Mouse (Mus musculus): ENCODE measurements around the gene Nav3.

Gene Nav3

GRCm38 (mm10) chr10:109803441-109803840 lies 652.6 kb downstream of the Nav3 start:
- DNase-seq (ENCODE audit: low spot score): no peak

GRCm38 (mm10) chr10:109802236-109802635 lies 653.8 kb downstream of the Nav3 start:
- no peak for DNase-seq (ENCODE audit: low spot score)

DNA sequence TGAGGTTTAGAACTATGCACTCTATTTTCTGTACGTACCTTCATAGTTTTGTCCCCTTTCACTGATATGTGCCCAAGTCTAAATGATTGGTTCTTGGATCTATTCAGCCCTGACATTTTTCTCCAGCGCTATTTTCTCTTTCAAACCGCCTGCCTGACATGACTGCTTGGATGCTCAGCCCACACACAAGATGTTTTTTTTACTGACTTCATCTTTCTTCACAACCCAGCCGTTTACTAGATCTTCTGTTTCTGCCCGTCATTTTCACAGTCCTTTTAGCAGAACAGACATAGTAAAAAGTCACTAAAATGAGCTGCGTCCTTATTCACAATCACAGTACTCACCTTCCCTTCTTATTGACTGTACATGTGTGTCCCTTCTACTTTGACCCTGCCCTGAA lies 656.8 kb downstream of the Nav3 start:
- DNase-seq (ENCODE audit: low spot score): no peak

GRCm38 (mm10) chr10:109796981-109797380 lies 659.0 kb downstream of the Nav3 start:
- no peak for DNase-seq (ENCODE audit: low spot score)

- DNase-seq (ENCODE audit: low spot score): no peak
These were observed 662.5 kb downstream of the Nav3 start for GRCm38 (mm10) chr10:109793491-109793890.

- DNase-seq (ENCODE audit: low spot score): no peak
These were observed 667.3 kb downstream of the Nav3 start for GRCm38 (mm10) chr10:109788728-109789127.

GRCm38 (mm10) chr10:109779109-109779508 lies 676.9 kb downstream of the Nav3 start:
- no peak for DNase-seq (ENCODE audit: low spot score)

DNA sequence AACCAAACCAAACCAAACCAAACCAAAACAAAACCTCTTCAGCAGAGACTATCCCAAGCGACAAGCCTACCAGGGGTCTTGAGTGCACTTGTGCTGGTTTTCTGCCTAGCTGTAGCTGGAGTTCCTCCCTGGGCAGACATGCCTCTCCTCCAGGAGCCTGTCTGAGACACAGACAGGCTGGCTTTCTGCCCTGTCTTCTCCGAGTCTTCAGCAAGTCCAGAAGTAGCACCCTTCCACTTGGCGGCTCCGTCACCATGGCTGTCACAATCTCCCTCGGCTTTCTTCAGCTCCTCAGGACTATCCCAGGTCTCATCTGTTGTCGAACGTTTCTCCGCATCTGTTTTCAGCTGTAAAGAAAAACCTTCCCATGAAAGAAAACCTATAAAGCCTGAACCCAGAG lies 686.9 kb downstream of the Nav3 start:
- no peak for DNase-seq (ENCODE audit: low spot score)

DNA sequence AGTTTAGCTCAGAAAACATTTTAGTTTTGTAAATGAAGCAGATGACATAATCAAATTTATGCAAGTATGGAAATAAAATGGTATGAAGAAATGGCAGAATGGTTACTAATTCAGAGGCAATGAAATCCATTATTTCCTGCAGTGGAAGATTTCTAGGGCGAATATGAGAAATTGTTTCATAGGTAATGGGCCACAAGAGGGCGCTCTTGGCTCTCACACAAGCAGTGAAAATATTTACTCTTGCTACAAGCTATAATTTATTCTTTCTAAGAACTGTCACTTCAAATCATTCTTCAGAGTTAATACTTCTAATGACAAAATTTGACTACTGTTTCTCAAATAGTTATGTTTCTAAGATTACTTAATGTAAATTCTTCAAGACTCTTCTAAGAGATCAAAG lies 690.4 kb downstream of the Nav3 start:
- DNase-seq (ENCODE audit: low spot score): peak; percentile 2

DNA sequence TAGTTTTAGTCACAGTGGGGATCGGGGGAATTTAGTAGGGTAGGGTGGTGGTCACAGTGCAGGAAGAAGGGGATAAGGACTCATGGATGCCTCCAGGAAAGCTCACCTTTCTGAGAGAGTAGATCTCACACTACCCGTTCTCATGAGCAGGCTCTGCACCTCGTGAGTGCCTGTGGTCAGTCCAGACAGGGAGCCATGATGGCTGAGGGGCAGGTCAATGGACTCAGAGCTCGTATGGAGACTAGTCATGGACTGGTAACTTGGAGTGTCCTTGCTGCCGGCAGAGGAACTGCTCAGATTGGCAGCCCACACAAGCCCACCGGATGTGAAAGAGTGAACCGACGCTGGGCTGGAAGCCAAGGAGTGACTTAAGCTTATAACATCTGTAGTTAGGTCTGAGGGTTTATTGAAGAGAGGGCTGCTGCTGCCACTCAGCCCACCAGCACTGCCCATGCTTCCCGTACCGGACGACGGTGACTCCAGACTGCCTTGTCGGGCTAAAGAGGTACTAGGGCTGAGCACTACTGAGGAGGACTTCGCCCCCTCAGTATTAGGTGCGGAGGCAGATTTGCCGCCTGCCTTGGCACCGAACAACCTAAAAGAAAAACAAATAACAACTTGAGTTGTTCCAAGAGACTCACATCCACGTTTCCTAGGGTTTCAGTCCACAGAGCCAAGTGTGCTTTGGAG lies 691.4 kb downstream of the Nav3 start:
- no peak for DNase-seq (ENCODE audit: low spot score)

DNA sequence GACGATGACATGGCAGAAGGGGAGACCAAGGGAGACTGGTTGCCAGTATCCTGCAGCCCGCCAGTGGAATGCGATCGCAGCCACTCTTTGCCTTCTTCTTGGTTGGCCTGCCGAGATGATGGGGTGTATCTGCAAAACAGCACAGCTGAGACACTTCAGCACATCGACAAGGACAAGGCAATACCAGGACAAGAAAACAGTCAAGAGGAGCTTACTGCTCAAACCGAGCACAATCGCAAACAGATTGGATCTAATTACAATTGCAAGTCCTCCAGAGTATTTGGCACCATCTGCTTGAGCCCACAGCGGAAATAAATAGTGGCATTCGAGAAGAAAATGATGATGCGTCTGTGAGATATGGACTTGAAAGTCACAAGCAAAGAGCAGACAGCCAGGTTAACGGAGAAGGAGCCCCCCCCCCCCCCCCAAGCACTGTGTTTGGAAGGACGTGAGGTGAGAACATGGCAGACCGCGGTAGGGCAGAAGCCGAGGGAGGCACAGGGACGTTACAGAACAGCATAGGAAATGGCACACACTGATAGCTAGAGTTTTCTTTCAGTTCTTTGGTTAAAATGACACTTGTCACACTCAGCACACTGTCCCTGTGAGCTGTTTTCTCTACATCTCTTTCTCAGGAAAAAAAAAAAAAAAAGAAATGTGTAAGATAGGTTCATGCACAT lies 696.9 kb downstream of the Nav3 start:
- DNase-seq (ENCODE audit: low spot score): no peak

DNA sequence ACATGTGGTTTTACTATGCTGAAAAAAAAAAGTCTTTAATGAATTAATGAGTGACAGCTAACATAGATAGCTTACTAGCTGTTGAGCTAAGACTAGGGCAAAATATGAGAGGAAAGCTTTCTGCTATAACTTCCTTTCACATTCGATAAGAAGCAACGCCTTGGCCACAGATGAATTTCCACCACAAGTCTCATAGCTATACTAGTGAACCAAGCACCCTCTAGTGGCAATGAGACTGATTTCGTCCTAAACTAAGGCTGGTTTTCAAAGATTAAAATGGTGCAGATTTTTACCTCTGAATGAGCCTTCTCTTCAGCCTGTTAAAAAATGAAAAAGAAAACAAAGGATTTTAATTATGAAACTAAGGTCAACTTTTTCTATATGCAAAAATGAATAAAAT lies 709.1 kb downstream of the Nav3 start:
- no peak for DNase-seq (ENCODE audit: low spot score)

DNA sequence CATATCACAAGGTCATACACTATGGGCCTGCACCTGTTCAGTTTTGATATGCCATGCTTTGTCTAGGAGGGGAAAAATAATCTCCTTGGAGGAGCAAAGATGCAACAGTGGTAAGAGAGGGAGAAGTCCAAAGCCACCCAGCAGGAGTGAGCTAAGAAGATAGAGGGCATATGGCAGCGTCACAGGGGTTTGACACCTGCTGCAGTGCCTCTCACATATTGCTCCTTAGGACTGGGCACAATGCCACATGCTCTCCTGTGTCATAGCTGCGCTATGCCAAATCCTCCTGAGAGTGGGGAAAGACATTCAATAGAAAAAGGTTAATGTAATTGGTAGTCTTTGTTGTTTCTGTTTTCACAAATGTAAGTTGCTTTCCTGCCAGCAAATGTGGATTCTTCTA lies 714.3 kb downstream of the Nav3 start:
- DNase-seq (ENCODE audit: low spot score): no peak

GRCm38 (mm10) chr10:109740326-109740725 lies 715.7 kb downstream of the Nav3 start:
- no peak for DNase-seq (ENCODE audit: low spot score)

DNA sequence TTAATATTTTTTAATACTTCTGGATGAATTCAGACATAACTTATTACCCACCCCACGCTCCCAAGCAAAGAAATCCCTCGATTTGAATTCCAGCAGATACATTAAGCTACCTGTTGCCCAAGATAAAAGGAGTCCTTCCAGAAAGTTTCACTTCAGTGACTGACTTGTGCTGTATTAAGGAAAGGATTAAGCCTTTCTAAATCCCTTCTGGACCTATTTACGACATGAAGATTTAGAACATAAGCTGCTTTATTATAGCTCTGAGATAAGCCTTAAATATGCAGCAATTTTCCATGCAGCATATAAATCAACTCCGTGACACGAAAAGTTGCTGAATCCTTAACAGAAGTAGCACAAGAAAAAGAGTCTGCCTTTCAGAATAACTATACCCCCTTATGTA lies 732.4 kb downstream of the Nav3 start:
- DNase-seq (ENCODE audit: low spot score): no peak

- DNase-seq (ENCODE audit: low spot score): no peak
These were observed 737.2 kb downstream of the Nav3 start for GRCm38 (mm10) chr10:109718808-109719207.

DNA sequence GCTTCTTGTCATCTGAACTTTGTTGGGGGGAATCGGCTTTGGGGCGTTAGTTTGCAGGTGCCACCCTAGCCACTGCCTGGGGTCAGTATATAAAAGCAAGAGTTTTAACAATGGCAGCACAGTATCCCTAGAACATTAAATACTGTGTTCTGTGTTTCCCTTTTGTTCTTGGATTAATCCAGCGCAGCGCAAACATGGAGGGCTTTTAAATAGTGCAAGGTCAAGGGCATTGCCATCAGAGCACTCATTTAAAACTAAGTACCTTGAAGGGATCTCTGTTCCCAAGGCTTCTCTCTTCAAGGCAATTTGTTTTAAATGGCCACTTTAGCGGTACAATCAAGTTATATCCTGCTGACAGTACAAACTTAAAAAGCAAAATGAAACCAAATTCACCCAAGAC lies 737.6 kb downstream of the Nav3 start:
- DNase-seq (ENCODE audit: low spot score): no peak

GRCm38 (mm10) chr10:109713001-109713400 lies 743.0 kb downstream of the Nav3 start:
- DNase-seq (ENCODE audit: low spot score): no peak

DNA sequence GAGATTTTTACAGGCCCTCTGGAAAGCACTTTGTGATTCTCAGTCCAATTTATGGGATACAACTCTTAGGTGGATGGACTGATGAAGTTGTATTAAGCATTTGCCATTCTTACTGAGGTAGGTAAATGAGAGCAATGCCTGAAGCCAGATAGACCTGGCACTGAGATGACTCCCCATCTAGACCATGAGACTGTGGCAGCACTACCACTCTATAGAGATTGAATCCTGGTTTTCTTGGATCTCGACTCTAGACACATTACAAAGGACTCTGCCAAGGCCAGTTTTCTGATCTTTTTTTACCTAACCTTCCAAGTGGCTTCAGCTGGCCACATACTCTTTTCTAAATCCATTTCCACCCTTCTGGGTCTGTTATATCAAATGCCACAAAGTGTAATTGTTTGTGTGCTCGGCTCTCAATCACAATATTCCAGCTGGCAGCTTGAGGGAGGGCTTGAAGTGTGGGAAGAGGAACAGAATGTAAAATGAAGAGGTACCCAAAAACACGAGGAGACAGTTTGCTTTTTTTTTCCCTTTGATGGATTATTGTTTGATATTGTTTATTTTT lies 756.2 kb downstream of the Nav3 start:
- DNase-seq (ENCODE audit: low spot score): no peak

- DNase-seq (ENCODE audit: low spot score): no peak
These were observed 765.4 kb downstream of the Nav3 start for GRCm38 (mm10) chr10:109690564-109690963.

- DNase-seq (ENCODE audit: low spot score): no peak
These were observed 771.6 kb downstream of the Nav3 start for GRCm38 (mm10) chr10:109684109-109685056.

- no peak for DNase-seq (ENCODE audit: low spot score)
These were observed 783.1 kb downstream of the Nav3 start for GRCm38 (mm10) chr10:109672896-109673295.
